Mouse (Mus musculus): ENCODE measurements around the gene Unc5c. TPM values are rescaled to one million over a fixed set of nuclear protein-coding genes. Genes with fewer than 3 reads are reported as not detected.

Unc5c gene
- polyA plus RNA-seq, 1 experiment from 2014 or later: 39.3 TPM

DNA sequence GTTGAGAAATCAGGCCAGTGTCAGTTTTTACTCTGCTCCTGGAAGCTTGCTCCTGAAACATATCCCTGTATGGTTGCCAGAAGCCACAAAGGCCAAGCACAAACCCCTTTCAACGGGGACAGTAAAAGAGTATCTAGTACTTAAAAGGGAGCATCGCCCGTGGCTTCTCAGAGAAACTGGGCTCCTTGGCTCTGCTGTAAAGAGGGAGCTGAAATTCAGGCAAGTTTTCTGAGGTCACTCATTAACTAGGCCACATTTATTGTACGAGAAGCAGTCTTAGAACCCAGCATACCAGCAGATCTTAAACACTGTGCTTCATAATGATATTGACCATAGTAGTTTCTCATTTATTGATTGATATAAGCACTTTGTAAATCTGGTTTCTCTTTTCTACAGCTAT lies 317.5 kb downstream of the Unc5c start:
- Histone ChIP-seq H3K27me3 (ENCODE audit: control insufficient read depth, insufficient read depth, low read length) (no peaks in the 10 kb centered on the region), H3K4me3 (ENCODE audit: low read length) (no peak overlapping the region), H3K9ac (ENCODE audit: low read depth, low read length) (no peak overlapping the region), H3K9me3 (ENCODE audit: control insufficient read depth, low read length) (no peaks in the 10 kb centered on the region), H3K27ac (ENCODE audit: low read depth, low read length) (no peak overlapping the region), H3K4me2 (replicated peaks; ENCODE audit: low read depth, low read length) (no peak overlapping the region), H3K36me3 (ENCODE audit: control insufficient read depth, insufficient read depth, low read length) (no peaks in the 10 kb centered on the region), H3K4me1 (ENCODE audit: control insufficient read depth, insufficient read depth, low read length) (peaks cover 6% of the 10 kb centered on the region)
- 57% methylated on average over 4 of the region's 4 CpGs for WGBS
- no peak for ATAC-seq (ENCODE audit: low FRiP score, low TSS enrichment)

DNA sequence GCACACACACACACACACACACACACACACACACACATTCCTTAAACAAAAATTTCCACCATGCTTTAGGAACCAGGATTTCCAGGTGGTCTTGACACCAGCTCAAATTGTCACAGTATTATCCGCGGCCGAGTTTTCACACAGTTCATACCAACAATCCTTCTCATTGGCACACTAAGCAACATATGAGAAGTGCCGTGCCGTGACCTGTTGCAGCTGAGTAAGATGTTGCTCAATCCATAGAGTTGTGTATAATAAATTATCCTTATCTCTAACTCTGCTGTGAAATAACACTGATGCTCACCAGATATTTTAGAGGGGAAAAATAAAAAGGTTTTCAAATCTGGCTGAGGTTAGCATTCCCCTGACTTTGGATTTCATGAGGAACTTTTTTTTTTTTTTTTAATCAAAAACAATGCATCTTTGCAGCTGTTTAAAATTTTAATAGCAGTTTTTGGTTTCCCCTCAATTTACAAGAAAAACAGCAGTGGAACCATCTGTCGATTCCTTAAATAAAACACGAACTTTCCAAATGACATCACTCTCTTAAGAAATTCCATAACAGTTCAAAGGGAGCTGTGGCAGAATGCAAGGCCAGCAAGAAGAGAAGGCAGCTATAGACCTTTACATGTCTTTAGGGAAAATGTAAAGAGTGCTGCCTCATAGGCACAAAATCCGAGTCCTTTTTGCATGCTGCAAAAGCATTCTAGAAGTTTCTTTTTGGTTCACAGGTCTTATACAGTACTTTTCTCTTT lies 326.2 kb downstream of the Unc5c start:
- peaks cover 3% of the 10 kb centered on the region; the same call in 1 of the 2 replicates for H3K36me3 ChIP-seq (ENCODE audit: control insufficient read depth, insufficient read depth, low read length)
- no peak overlapping the region for H3K9ac ChIP-seq (ENCODE audit: low read depth, low read length)
- no peaks in the 10 kb centered on the region for H3K27me3 ChIP-seq (ENCODE audit: control insufficient read depth, insufficient read depth, low read length)
- no peaks in the 10 kb centered on the region for H3K4me1 ChIP-seq (ENCODE audit: control insufficient read depth, insufficient read depth, low read length)
- WGBS: 81% methylated on average over 8 of the region's 8 CpGs
- H3K27ac ChIP-seq (ENCODE audit: low read depth, low read length): no peak overlapping the region
- H3K4me3 ChIP-seq (ENCODE audit: low read length): no peak overlapping the region
- no peak overlapping the region for H3K4me2 ChIP-seq (replicated peaks; ENCODE audit: low read depth, low read length)
- ATAC-seq (ENCODE audit: low FRiP score, low TSS enrichment): no peak
- H3K9me3 ChIP-seq (ENCODE audit: control insufficient read depth, low read length): no peaks in the 10 kb centered on the region

DNA sequence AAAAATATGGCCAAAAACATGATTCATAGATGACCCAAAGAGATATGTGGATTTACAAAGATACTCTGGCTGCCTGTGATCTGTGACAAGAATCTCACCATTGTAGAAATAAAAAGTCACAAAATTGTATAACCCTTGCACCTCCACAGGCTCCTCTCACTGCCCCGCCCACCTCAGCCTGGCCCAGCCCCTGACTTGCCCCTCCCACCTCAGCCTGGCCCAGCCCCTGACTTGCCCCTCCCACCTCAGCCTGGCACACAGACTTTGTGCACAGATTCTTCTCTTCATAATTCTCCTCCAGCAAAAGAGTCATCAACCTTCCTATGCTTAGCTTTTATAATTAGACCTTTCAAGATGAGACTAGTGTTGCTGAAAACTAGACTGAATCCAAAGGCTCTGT lies 327.1 kb downstream of the Unc5c start:
- Histone ChIP-seq H3K36me3 (ENCODE audit: control insufficient read depth, insufficient read depth, low read length) (peaks cover 3% of the 10 kb centered on the region; the same call in 1 of the 2 replicates), H3K27ac (ENCODE audit: low read depth, low read length) (no peak overlapping the region), H3K27me3 (ENCODE audit: control insufficient read depth, insufficient read depth, low read length) (no peaks in the 10 kb centered on the region), H3K9ac (ENCODE audit: low read depth, low read length) (no peak overlapping the region), H3K4me2 (replicated peaks; ENCODE audit: low read depth, low read length) (no peak overlapping the region), H3K9me3 (ENCODE audit: control insufficient read depth, low read length) (no peaks in the 10 kb centered on the region), H3K4me1 (ENCODE audit: control insufficient read depth, insufficient read depth, low read length) (no peaks in the 10 kb centered on the region), H3K4me3 (ENCODE audit: low read length) (no peak overlapping the region)
- no peak for ATAC-seq (ENCODE audit: low FRiP score, low TSS enrichment)
- 85% methylated on average over 1 of the region's 1 CpGs for WGBS

DNA sequence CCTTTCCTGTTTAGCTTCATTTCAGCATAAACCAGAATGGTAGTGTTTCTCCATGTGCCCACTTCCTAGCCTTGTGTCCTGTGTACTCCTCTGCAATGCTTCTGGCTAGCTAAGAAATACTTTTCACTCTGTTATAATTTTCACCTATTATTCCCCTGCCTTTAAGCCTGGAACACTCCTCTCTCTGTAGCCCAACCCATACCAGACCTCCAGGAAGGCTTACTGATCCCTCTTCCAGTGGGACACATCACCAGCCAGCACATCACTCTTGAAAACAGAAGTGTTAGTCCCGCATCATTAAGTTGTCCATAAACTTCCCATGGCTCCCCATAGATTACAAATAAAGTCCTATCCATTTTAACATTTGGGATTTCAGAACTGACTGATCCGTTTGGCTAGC lies 328.7 kb downstream of the Unc5c start:
- H3K27me3 ChIP-seq (ENCODE audit: control insufficient read depth, insufficient read depth, low read length): no peaks in the 10 kb centered on the region
- WGBS: 72% methylated on average over 2 of the region's 2 CpGs
- no peak for ATAC-seq (ENCODE audit: low FRiP score, low TSS enrichment)
- H3K4me3 ChIP-seq (ENCODE audit: low read length): no peak overlapping the region
- no peak overlapping the region for H3K9ac ChIP-seq (ENCODE audit: low read depth, low read length)
- no peaks in the 10 kb centered on the region for H3K9me3 ChIP-seq (ENCODE audit: control insufficient read depth, low read length)
- H3K27ac ChIP-seq (ENCODE audit: low read depth, low read length): no peak overlapping the region
- no peak overlapping the region for H3K4me2 ChIP-seq (replicated peaks; ENCODE audit: low read depth, low read length)
- H3K36me3 ChIP-seq (ENCODE audit: control insufficient read depth, insufficient read depth, low read length): peaks cover 3% of the 10 kb centered on the region; the same call in 1 of the 2 replicates
- no peaks in the 10 kb centered on the region for H3K4me1 ChIP-seq (ENCODE audit: control insufficient read depth, insufficient read depth, low read length)

DNA sequence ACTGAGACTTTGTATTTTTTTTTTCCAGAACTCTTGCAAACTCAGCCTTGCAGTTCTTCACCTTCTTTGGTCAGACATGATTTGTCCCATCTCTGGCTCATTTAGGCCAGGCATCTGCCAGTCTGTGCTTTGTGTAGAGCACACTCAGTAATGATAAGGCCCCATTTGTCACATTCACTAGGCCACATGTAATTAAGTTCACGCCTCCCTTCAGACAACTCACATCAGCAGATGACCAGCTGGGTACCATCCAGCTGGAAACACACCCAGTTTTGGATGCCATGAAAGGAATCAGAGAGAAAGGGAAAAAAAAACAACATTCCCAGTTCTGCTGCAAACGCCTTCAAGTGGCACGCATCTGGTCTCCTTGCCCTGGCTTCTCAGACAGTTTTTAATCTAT lies 329.4 kb downstream of the Unc5c start:
- H3K9me3 ChIP-seq (ENCODE audit: control insufficient read depth, low read length): no peaks in the 10 kb centered on the region
- no peak overlapping the region for H3K4me3 ChIP-seq (ENCODE audit: low read length)
- ATAC-seq (ENCODE audit: low FRiP score, low TSS enrichment): no peak
- no peak overlapping the region for H3K27ac ChIP-seq (ENCODE audit: low read depth, low read length)
- H3K4me2 ChIP-seq (replicated peaks; ENCODE audit: low read depth, low read length): no peak overlapping the region
- H3K9ac ChIP-seq (ENCODE audit: low read depth, low read length): no peak overlapping the region
- H3K27me3 ChIP-seq (ENCODE audit: control insufficient read depth, insufficient read depth, low read length): no peaks in the 10 kb centered on the region
- WGBS: 60% methylated on average over 3 of the region's 3 CpGs
- no peaks in the 10 kb centered on the region; the same call in 1 of the 2 replicates for H3K36me3 ChIP-seq (ENCODE audit: control insufficient read depth, insufficient read depth, low read length)
- H3K4me1 ChIP-seq (ENCODE audit: control insufficient read depth, insufficient read depth, low read length): no peaks in the 10 kb centered on the region

DNA sequence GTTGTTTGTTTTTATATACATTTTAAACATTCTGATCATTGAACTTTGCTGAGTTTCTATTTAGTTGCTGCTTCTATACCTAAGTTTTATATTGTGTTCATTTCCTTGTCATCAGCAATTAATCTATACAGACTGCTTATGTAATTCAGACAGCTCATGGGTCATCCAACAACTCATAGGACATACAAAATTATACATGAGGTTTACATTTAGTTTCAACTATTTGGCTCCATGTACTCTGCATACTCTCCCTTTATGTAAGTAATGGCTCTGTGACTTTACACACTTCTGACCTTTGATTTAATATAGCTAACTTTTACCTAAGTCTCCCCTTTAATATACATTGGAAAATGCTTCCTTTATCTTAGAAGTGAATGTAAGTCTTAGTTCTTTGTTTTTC lies 332.4 kb downstream of the Unc5c start:
- H3K36me3 ChIP-seq (ENCODE audit: control insufficient read depth, insufficient read depth, low read length): peaks cover 8% of the 10 kb centered on the region; the same call in 1 of the 2 replicates
- no peak overlapping the region for H3K4me3 ChIP-seq (ENCODE audit: low read length)
- H3K9me3 ChIP-seq (ENCODE audit: control insufficient read depth, low read length): no peaks in the 10 kb centered on the region
- no peak for ATAC-seq (ENCODE audit: low FRiP score, low TSS enrichment)
- H3K9ac ChIP-seq (ENCODE audit: low read depth, low read length): no peak overlapping the region
- no peak overlapping the region for H3K27ac ChIP-seq (ENCODE audit: low read depth, low read length)
- no peaks in the 10 kb centered on the region for H3K4me1 ChIP-seq (ENCODE audit: control insufficient read depth, insufficient read depth, low read length)
- H3K4me2 ChIP-seq (replicated peaks; ENCODE audit: low read depth, low read length): no peak overlapping the region
- no peaks in the 10 kb centered on the region for H3K27me3 ChIP-seq (ENCODE audit: control insufficient read depth, insufficient read depth, low read length)

DNA sequence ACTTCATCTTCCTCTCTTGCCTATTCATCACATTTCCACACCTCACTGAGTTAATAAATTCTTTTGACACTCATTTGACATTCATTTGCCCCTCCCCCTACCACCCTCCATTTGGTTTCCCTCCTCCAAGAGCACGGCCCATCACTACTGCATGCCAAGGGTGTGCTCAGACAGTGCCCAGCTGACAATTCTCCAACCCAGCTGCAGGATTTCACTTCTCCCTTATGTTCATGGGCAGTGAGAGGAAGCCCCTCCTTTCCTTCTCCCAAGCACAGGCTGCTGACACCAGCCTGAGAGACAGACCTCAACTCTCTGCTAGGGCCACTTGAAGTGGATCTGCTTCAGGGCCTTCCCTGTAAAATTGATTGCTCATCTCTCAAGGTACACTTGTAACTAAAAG lies 332.8 kb downstream of the Unc5c start:
- Histone ChIP-seq H3K9me3 (ENCODE audit: control insufficient read depth, low read length) (no peaks in the 10 kb centered on the region), H3K9ac (ENCODE audit: low read depth, low read length) (no peak overlapping the region), H3K4me3 (ENCODE audit: low read length) (no peak overlapping the region), H3K27ac (ENCODE audit: low read depth, low read length) (no peak overlapping the region), H3K36me3 (ENCODE audit: control insufficient read depth, insufficient read depth, low read length) (peaks cover 10% of the 10 kb centered on the region; the same call in 1 of the 2 replicates), H3K4me1 (ENCODE audit: control insufficient read depth, insufficient read depth, low read length) (no peaks in the 10 kb centered on the region), H3K27me3 (ENCODE audit: control insufficient read depth, insufficient read depth, low read length) (no peaks in the 10 kb centered on the region), H3K4me2 (replicated peaks; ENCODE audit: low read depth, low read length) (no peak overlapping the region)
- ATAC-seq (ENCODE audit: low FRiP score, low TSS enrichment): no peak
- 13% methylated on average over 1 of the region's 1 CpGs for WGBS

DNA sequence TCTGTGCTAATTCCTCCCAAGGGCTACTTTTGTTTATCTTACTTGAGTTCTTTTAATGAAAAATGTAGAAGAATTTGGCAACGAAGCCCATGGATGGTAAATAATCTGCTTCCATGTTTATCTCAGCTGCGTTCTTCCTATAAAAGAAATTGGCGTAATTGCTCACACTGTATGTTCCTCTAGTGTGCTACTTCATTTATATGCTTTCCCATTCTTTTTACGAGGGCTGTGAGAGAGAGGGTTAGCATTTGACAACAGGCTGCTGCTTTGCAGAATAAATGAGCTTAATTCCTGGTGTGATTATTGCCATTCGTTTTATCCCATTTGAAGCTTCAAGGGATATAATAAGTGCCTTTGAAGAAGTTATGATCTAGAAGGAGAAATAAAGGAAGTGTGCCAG lies 339.1 kb downstream of the Unc5c start:
- H3K9me3 ChIP-seq (ENCODE audit: control insufficient read depth, low read length): no peaks in the 10 kb centered on the region
- ATAC-seq (ENCODE audit: low FRiP score, low TSS enrichment): no peak
- H3K9ac ChIP-seq (ENCODE audit: low read depth, low read length): no peak overlapping the region
- H3K27me3 ChIP-seq (ENCODE audit: control insufficient read depth, insufficient read depth, low read length): no peaks in the 10 kb centered on the region
- peaks cover 19% of the 10 kb centered on the region; the same call in 1 of the 2 replicates for H3K36me3 ChIP-seq (ENCODE audit: control insufficient read depth, insufficient read depth, low read length)
- WGBS: 86% methylated on average over 5 of the region's 5 CpGs
- H3K4me2 ChIP-seq (replicated peaks; ENCODE audit: low read depth, low read length): no peak overlapping the region
- H3K4me3 ChIP-seq (ENCODE audit: low read length): no peak overlapping the region
- H3K4me1 ChIP-seq (ENCODE audit: control insufficient read depth, insufficient read depth, low read length): no peaks in the 10 kb centered on the region
- no peak overlapping the region for H3K27ac ChIP-seq (ENCODE audit: low read depth, low read length)

DNA sequence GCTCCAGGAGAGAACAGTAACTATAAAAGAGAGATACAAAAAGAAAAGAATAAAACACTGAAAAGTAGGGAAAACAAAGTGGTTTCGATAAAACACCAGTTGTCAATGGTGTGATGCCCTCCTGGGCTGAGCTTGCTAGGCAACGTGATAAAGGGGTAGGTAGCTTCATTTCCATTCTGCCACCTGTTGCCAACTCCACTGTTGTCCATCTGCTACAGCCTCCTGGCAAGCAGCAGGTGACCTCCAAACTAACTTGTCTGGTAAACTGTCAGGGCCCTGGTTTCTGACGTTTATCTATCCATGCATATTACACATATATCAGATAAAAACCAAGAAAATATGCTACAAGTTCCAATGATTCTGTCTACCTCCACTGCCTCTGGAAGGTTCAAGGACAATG lies 344.6 kb downstream of the Unc5c start:
- no peak for ATAC-seq (ENCODE audit: low FRiP score, low TSS enrichment)
- 83% methylated on average over 3 of the region's 3 CpGs for WGBS
- H3K27me3 ChIP-seq (ENCODE audit: control insufficient read depth, insufficient read depth, low read length): no peaks in the 10 kb centered on the region
- peaks cover 3% of the 10 kb centered on the region; the same call in 1 of the 2 replicates for H3K36me3 ChIP-seq (ENCODE audit: control insufficient read depth, insufficient read depth, low read length)
- H3K4me3 ChIP-seq (ENCODE audit: low read length): no peak overlapping the region
- H3K9me3 ChIP-seq (ENCODE audit: control insufficient read depth, low read length): no peaks in the 10 kb centered on the region
- H3K27ac ChIP-seq (ENCODE audit: low read depth, low read length): no peak overlapping the region
- H3K4me2 ChIP-seq (replicated peaks; ENCODE audit: low read depth, low read length): no peak overlapping the region
- no peaks in the 10 kb centered on the region for H3K4me1 ChIP-seq (ENCODE audit: control insufficient read depth, insufficient read depth, low read length)
- no peak overlapping the region for H3K9ac ChIP-seq (ENCODE audit: low read depth, low read length)

All from kidney, embryonic 14.5 days (tissue).